Mouse (Mus musculus): ENCODE measurements at regions not wholly inside any gene's neighbourhood (a gene's known extent, or its start where the extent isn't known, plus 50 kb on each side); places are given as distances from the start of the nearest gene placed in this dataset.

GRCm38 (mm10) chr8:104048037-104048436 is 53.4 kb upstream of the Cdh5 start:
- TF ChIP-seq POLR2A (IDR thresholded peaks at IDR 0.05; ENCODE audit: extremely low read depth, insufficient read depth, low read length) (peak; percentile 28; the same call in 1 of the 2 replicates), CTCF (IDR thresholded peaks at IDR 0.05; ENCODE audit: extremely low read depth, insufficient read depth, low read length) (no peak)
